Mouse (Mus musculus) liver, adult (tissue): ENCODE measurements at regions not wholly inside any gene's neighbourhood (a gene's known extent, or its start where the extent isn't known, plus 50 kb on each side); places are given as distances from the start of the nearest gene placed in this dataset.

Experiments
- GATA4 ChIP-seq: IDR thresholded peaks from 2 replicates; pipeline ENCODE4 v1.6.1; 2014; ENCODE audit warnings: mild to moderate bottlenecking, low read length; ENCODE audit not compliant: insufficient replicate concordance

- no peak for TF ChIP-seq GATA4
Measured at GRCm38 (mm10) chr17:50346451-50347192, 53.2 kb upstream of the Dazl start.

GRCm38 (mm10) chr17:50354357-50354756 is 60.9 kb upstream of the Dazl start:
- no peak for TF ChIP-seq GATA4

- no peak for TF ChIP-seq GATA4
Measured at GRCm38 (mm10) chr17:50361657-50362233, 68.3 kb upstream of the Dazl start.

- TF ChIP-seq GATA4 = no peak
Measured at GRCm38 (mm10) chr17:50365396-50365795, 72.0 kb upstream of the Dazl start.

DNA sequence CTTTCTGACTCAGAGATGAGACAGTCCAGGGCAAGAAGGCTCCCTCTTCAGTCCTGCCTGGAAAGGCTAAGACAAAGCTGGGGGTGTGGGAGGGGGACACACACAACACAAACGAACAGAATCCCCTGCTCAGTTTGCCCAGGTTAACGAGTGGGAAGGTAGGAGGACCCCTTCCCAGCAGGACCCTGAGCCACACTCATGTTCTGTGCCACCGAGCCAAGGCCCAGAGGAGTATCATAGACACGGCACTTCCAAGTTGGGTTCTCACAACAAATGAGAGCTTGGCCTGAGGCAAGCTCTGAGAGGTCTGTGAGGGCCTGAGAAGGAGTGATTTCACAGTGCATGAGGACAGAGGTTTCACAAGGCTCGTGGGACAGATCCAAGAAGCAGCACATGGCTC is 72.7 kb upstream of the Dazl start:
- no peak for TF ChIP-seq GATA4

GRCm38 (mm10) chr17:50369216-50369875 is 75.9 kb upstream of the Dazl start:
- TF ChIP-seq GATA4 = peak; percentile 31; the same call in 1 of the 2 replicates

DNA sequence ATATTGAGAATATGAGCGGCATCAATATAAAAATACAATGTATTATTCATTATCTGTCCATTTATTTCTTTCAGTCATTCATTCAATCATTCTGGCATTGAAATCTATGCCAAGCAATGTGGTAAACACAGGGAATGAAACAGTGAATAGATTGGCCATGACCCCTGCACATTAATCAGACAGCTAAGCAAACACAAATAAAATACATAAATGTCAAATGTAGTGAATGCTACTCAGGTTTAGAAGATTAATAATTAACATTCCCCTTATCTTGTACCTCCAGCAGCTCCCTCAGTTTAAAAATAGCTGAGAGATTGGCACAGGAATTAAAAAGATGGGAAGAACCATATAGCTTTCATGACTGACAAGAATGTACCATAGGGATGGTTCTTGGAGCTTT is 77.0 kb upstream of the Dazl start:
- TF ChIP-seq GATA4 = no peak

DNA sequence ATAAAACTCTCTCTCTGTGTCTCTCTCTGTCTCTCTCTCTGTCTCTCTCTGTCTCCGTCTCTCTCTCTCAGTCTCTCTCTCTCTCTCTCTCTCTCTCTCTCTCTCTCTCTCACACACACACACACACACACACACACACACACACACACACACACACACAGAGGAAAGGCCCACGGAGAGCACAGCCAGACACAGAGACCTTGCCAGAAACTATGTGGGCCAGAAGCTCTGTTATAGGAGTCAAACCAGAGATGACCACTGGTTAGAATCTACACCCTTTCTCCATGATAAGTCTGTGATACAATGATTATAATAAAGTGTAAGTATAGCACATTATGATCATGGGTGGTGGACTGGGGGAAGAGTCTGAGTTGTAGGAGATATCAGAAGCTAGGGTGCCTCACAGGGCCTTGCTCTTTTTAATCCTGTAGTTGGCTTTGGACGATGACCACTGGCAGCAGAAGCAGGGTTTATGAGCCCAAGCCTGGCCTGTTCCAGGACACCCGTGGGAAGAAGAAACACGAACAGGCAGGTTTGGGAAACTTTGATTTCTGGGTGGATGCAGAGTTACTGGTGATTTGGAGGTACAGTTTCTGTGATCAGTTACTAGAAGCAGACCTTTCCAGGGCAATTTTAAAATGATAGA is 80.2 kb upstream of the Dazl start:
- TF ChIP-seq GATA4 = no peak

DNA sequence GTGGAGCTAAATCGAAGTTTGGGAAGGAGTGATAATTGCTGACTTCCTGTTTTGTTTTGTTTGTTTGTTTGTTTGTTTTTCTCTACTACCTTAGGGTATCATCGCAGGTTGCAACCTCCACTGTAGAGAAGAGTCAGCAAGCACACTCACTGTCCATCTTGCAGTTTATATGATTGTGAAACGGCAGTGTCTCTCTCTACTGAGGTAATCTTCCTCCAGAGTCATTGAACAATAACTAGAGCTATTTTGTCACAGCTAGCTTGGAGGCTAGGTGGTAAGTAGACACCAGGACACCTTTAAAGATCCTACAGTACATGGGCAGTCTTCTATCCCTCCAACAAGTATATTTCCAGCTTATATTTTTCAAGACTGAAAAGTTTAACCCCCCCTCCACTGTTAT is 82.0 kb upstream of the Dazl start:
- no peak for TF ChIP-seq GATA4

DNA sequence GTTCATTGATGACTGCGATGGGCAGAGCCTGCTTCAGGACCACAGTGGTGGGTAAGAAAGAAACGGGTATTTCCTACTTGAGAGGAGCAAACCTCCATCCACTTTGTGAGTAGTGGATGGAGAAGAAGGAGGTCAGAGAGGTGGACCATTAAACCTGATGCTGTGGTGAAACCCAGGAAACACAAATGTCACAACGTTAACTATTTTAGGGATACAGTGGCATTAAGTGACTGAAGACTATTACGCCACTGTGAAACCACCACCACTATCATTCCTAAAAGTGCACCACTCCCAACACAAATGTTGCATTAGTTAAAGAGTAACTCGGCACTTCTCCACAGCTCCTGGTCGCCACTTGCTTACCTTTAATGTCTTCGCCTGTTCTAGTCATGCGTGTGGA is 83.3 kb upstream of the Dazl start:
- TF ChIP-seq GATA4 = no peak

- no peak for TF ChIP-seq GATA4
Measured at GRCm38 (mm10) chr17:50378141-50378727, 84.8 kb upstream of the Dazl start.

DNA sequence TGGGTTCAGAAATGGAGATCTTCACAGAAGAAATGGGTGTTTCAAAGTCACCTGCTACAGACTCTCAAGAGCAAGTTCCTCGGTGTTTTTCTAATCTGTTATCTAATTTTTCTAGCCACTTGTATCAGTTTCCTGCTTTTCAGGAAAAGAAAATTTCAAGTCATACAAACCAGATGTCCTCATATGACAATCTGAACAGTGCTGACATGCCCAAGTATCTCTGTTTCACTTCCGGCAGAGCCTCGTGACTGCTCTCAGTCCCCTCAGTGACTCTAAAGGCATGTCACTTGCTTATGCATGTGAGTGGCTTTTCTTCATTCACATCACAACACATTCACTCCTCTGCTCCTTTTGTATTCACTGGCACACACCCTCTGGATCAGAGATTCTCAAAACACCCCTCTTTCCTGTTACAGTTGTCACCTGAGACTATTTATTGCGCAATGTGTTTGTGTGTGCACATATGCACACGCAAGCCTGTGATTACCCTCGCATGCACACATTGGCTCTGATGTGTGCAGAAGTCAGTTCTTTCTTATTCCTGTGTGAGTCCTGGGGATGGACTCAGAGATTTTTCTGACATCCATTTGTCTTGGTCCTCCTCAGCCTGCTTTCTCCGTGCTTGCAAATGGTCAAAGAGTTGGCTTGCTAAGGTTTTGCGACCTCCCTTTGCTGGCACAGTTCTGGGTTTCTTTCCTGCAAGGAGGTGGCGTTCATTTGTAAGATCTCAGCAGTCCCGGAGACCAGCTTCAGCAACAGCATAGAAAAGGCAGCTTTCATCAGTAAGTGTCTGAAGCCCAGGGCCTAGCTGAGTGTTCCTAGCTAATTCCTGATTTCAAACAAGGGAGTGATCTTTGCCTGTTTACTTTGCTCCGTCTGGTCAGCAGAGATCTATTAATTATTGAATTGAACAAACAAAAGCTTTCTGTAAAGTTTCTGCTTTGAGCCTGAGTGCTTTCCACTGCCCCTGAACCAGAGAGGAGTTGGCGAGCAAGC is 95.6 kb upstream of the Dazl start:
- no peak for TF ChIP-seq GATA4

DNA sequence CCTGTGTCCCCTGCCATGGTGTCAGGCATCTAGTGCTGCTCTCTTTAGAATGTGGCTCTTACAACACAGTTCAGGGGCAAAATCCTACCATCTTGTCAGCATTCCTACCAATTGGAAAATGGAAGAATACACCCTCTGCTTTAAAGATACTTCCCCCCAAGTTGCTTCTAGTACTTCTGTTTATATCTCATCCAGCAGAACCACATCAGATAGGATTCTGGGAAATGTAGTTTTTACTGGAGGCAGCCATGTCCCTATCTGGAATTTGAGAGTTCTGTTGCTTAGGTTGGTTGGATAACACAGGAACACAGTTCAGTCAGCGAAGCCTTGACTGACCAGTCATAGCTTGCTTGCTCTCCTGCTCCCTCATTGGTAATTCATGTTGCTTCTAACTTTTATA is 96.7 kb upstream of the Dazl start:
- no peak for TF ChIP-seq GATA4

DNA sequence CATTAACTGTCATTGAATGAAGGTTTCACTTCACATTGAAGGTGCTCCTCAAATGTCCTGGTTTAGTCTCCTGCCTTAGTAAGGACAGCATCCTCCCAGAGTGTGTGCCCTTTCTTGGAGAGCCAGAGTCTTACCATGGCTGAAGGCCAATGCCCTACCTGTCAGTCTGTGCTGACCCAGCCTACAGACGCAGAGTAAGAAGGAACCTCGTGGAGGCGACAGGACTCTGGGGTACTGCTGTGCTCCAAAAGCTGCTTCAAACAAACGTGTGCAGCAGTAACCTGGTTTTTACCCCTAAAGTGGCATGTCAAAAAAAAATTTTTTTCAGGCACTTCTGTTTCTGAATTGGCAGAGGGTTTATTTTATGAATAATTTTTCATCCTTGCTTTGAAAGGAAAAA is 97.8 kb upstream of the Dazl start:
- no peak for TF ChIP-seq GATA4
